Mouse (Mus musculus) ES-Bruce4 (cell line): ENCODE measurements around the gene Fnbp1.

ENCODE experiments used
- CTCF ChIP-seq: IDR thresholded peaks from one replicate; pipeline ENCODE4 v1.8.1; 2011; ENCODE audit warnings: low read depth, low read length
- EP300 ChIP-seq: IDR thresholded peaks from 2 replicates; pipeline ENCODE4 v1.6.1; 2011; ENCODE audit warnings: low read depth, low read length; ENCODE audit not compliant: insufficient read depth
- POLR2A ChIP-seq: IDR thresholded peaks from one replicate; pipeline ENCODE4 v1.8.1; 2011; ENCODE audit warnings: low read length; ENCODE audit not compliant: insufficient read depth

DNA sequence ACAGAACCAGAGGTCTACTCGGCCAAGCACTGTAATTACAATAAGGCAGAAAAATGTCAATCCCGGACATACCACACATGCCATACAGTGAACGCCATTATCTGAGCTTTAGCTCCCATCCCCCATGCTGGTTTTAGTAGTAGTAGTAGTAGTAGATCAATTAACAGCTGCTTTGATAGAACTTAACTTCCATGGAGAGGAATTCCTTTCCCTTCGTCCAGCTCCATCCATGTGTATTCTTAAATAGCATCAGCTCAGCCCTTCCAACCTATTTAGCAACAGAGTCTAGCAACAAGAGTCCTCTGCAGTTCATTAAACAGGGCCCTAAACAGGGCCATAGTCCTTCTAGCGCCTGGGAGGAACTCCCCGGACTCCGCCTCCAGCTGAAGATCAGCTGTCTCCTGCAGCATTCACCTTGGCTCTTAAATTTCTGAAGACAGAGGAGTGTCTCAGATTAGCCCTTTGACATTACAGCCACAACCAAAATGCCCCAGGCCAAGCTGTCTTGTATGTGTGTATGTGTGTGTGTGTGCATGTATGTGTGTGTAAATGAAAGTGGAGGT, 20.6 kb downstream of the Fnbp1 start:
- no peak for TF ChIP-seq EP300
- no peak for TF ChIP-seq CTCF
- TF ChIP-seq POLR2A: no peak
